ENCODE assay signal across 8 mouse cellular contexts in the genomic region with DNA sequence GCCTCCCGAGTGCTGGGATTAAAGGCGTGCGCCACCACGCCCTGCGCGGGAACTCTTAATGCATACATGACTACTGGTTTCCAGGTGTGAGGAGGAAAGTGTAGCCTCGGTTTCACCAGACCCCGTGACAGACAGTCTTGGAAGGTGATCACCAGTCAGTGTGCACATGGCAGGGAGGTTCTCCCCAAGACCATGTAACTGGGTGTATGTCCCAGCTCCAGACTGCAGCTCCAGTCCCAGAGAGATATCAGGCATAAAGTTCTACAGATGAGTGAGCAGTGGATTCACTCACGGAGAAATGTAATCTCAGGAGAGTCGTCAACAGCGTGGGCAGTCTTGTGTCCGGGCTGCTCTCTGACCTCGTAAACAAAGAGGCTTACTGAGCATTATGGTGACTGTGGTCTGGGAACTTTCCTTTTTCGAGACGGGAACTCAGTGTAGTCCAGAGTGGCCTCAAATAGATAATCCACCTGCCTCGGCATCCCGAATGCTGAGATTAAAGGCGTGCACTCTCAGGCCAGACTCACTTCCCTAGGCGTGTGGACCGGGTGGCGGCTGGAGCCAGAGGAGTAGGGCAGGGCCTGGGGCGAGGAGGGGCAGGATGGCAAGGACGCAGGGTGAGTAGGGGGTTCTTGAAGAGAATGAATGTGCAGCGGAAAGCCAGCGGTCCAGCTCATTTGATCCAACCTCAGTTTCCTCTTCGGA. TPM values are rescaled to one million over a fixed set of nuclear protein-coding genes. Genes with fewer than 3 reads are reported as not detected.
A peak's percentile ranks its signal among the peaks of the same experiment; 100 is the strongest.
DNase-seq lines count a peak whose midpoint lies in the region; ATAC-seq and TF ChIP-seq lines count a peak whose summit lies in the region.

No protein-coding gene starts in this region.

- WGBS in lung, embryonic 14.5 days: 22% methylated on average over 26 of the region's 26 CpGs
- 27% methylated on average over 26 of the region's 26 CpGs for WGBS in hindbrain, embryonic 15.5 days
- 23% methylated on average over 26 of the region's 26 CpGs for WGBS in midbrain, embryonic 14.5 days

- peaks cover 35% of the 10 kb centered on the region for H3K36me3 ChIP-seq in lung, embryonic 14.5 days (ENCODE audit: insufficient read depth)
- peaks cover 24% of the 10 kb centered on the region; the same call in 1 of the 2 replicates for H3K36me3 ChIP-seq in hindbrain, embryonic 15.5 days
- H3K36me3 ChIP-seq in midbrain, embryonic 14.5 days (ENCODE audit: control insufficient read depth, insufficient read depth, low read length): peaks cover 29% of the 10 kb centered on the region

- H3K27me3 ChIP-seq in lung, embryonic 14.5 days (ENCODE audit: insufficient read depth, low read length): no peaks in the 10 kb centered on the region
- H3K27me3 ChIP-seq in hindbrain, embryonic 15.5 days: no peaks in the 10 kb centered on the region
- no peaks in the 10 kb centered on the region for H3K27me3 ChIP-seq in midbrain, embryonic 14.5 days (ENCODE audit: control insufficient read depth, insufficient read depth, low read length)

- intact Hi-C loops in gastrocnemius, postnatal 36 days (cut with DNase I): loop anchor here (10.0 kb wide), 1 partner anchor 282 kb away; a partner anchor contains a TSS

- H3K27ac ChIP-seq in lung, embryonic 14.5 days (ENCODE audit: low read depth): peak overlapping the region; percentile 93
- H3K27ac ChIP-seq in hindbrain, embryonic 15.5 days (replicated peaks): peak overlapping the region; percentile 90
- peak overlapping the region; percentile 94 for H3K27ac ChIP-seq in midbrain, embryonic 14.5 days (replicated peaks; ENCODE audit: low read depth, low read length)

- peak overlapping the region; percentile 69 for H3K9ac ChIP-seq in lung, embryonic 14.5 days
- H3K9ac ChIP-seq in hindbrain, embryonic 15.5 days: peak overlapping the region; percentile 66
- H3K9ac ChIP-seq in midbrain, embryonic 14.5 days (replicated peaks; ENCODE audit: low read length): peak overlapping the region; percentile 80

- ATAC-seq in lung, embryonic 14.5 days (ENCODE audit: insufficient read depth): peak; percentile 75
- ATAC-seq in common myeloid progenitor, adult 5-6 weeks (replicated peaks; ENCODE audit: low read depth, poor library complexity, severe bottlenecking): peak; percentile 50
- ATAC-seq in hindbrain, embryonic 15.5 days (ENCODE audit: low FRiP score, low read depth): peak; percentile 58
- peak; percentile 62 for ATAC-seq in midbrain, embryonic 14.5 days (ENCODE audit: low FRiP score, low TSS enrichment)

- H3K4me3 ChIP-seq in lung, embryonic 14.5 days (ENCODE audit: low read depth, low read length): peak overlapping the region; percentile 97
- peak overlapping the region; percentile 60 for H3K4me3 ChIP-seq in hindbrain, embryonic 15.5 days
- H3K4me3 ChIP-seq in midbrain, embryonic 14.5 days (replicated peaks; ENCODE audit: low read depth, low read length): peak overlapping the region; percentile 76

- H3K9me3 ChIP-seq in lung, embryonic 14.5 days (ENCODE audit: low read depth, low read length): no peaks in the 10 kb centered on the region
- no peaks in the 10 kb centered on the region for H3K9me3 ChIP-seq in hindbrain, embryonic 15.5 days
- H3K9me3 ChIP-seq in midbrain, embryonic 14.5 days (ENCODE audit: control insufficient read depth, low read length): no peaks in the 10 kb centered on the region

- DNase-seq in lung, embryonic 14.5 days: no peak
- DNase-seq in lung, postnatal 4 days: no peak
- no peak for DNase-seq in midbrain, embryonic 14.5 days
- no peak for DNase-seq in gastrocnemius, postnatal 36 days
- DNase-seq in right cerebral cortex, adult 2 months (ENCODE audit: low spot score in 2 of 2): no peak
- no peak for DNase-seq in right cerebral cortex, adult 18-20 months

- H3K4me2 ChIP-seq in lung, embryonic 14.5 days: peak overlapping the region; percentile 90
- peak overlapping the region; percentile 69 for H3K4me2 ChIP-seq in hindbrain, embryonic 15.5 days
- H3K4me2 ChIP-seq in midbrain, embryonic 14.5 days (ENCODE audit: low read length): peak overlapping the region; percentile 78

- TF ChIP-seq CTCF in lung, embryonic 14.5 days (IDR thresholded peaks at IDR 0.05; ENCODE audit: low read depth): no peak

- H3K4me1 ChIP-seq in lung, embryonic 14.5 days (ENCODE audit: insufficient read depth): peaks cover 6% of the 10 kb centered on the region; the same call in 1 of the 2 replicates
- peaks cover 24% of the 10 kb centered on the region for H3K4me1 ChIP-seq in hindbrain, embryonic 15.5 days (replicated peaks)
- H3K4me1 ChIP-seq in midbrain, embryonic 14.5 days (ENCODE audit: control insufficient read depth, insufficient read depth, low read length): peaks cover 16% of the 10 kb centered on the region

RNA-seq across cellular contexts. Expression of a gene that starts 0.7 kb away (rescaled TPM):
- 630 and 724 TPM in 2 replicates for polyA plus RNA-seq in lung, embryonic 14.5 days (2014; fragmentation: Nextera tagmentation; extraction: Ambion mirVana)
- total RNA-seq in common myeloid progenitor, adult 5-6 weeks (2017): 3,441 and 4,282 TPM in 2 replicates
- 337 and 391 TPM in 2 replicates for polyA plus RNA-seq in hindbrain, embryonic 15.5 days (2015; fragmentation: Nextera tagmentation; extraction: Ambion mirVana)
- 409 and 512 TPM in 2 replicates for polyA plus RNA-seq in midbrain, embryonic 14.5 days (2014; fragmentation: Nextera tagmentation; extraction: Ambion mirVana)
- 100 to 1,000 TPM; 310 to 370 TPM for total RNA-seq in gastrocnemius, postnatal 36 days (2021)

RNA-seq across cellular contexts. Expression of a gene that starts 16.8 kb away (rescaled TPM):
- polyA plus RNA-seq in lung, embryonic 14.5 days (2014; fragmentation: Nextera tagmentation; extraction: Ambion mirVana): 24.0 and 25.6 TPM in 2 replicates
- 9.2 and 11.8 TPM in 2 replicates for total RNA-seq in common myeloid progenitor, adult 5-6 weeks (2017)
- polyA plus RNA-seq in hindbrain, embryonic 15.5 days (2015; fragmentation: Nextera tagmentation; extraction: Ambion mirVana): 27.0 and 29.6 TPM in 2 replicates
- 32.0 and 37.5 TPM in 2 replicates for polyA plus RNA-seq in midbrain, embryonic 14.5 days (2014; fragmentation: Nextera tagmentation; extraction: Ambion mirVana)
- total RNA-seq in gastrocnemius, postnatal 36 days (2021): 10 to 100 TPM in 1 of 2 experiments, 1 to 10 TPM in 1; 9.7 to 11.5 TPM

RNA-seq across cellular contexts. Expression of a gene that starts 30.8 kb away (rescaled TPM):
- polyA plus RNA-seq in lung, embryonic 14.5 days (2014; fragmentation: Nextera tagmentation; extraction: Ambion mirVana): 95.0 and 95.1 TPM in 2 replicates
- total RNA-seq in common myeloid progenitor, adult 5-6 weeks (2017): 0.05 and 0.10 TPM in 2 replicates
- polyA plus RNA-seq in hindbrain, embryonic 15.5 days (2015; fragmentation: Nextera tagmentation; extraction: Ambion mirVana): 2.5 and 3.5 TPM in 2 replicates
- polyA plus RNA-seq in midbrain, embryonic 14.5 days (2014; fragmentation: Nextera tagmentation; extraction: Ambion mirVana): 1.2 and 1.8 TPM in 2 replicates
- total RNA-seq in gastrocnemius, postnatal 36 days (2021): 10 to 100 TPM in 1 of 2 experiments, 1 to 10 TPM in 1; 8.7 to 11.2 TPM

RNA-seq across cellular contexts. Expression of a gene that starts 33.2 kb away (rescaled TPM):
- 1.9 and 2.3 TPM in 2 replicates for polyA plus RNA-seq in lung, embryonic 14.5 days (2014; fragmentation: Nextera tagmentation; extraction: Ambion mirVana)
- total RNA-seq in common myeloid progenitor, adult 5-6 weeks (2017): not detected in 2 replicates
- polyA plus RNA-seq in hindbrain, embryonic 15.5 days (2015; fragmentation: Nextera tagmentation; extraction: Ambion mirVana): not detected in 2 replicates
- polyA plus RNA-seq in midbrain, embryonic 14.5 days (2014; fragmentation: Nextera tagmentation; extraction: Ambion mirVana): not detected in 2 replicates
- total RNA-seq in gastrocnemius, postnatal 36 days (2021): not detected

Comparison
In these comparisons a context has a peak if more than half of its experiments do, and no peak if none do; other contexts are left out.
1. RNA of a gene that starts 30.8 kb away (polyA plus RNA-seq): 95.0 to 95.1 TPM in lung, embryonic 14.5 days; 2.5 to 3.5 TPM in hindbrain, embryonic 15.5 days and 1.2 to 1.8 TPM in midbrain, embryonic 14.5 days; every median in the first group is over 10 times any median in the second.
2. Peak in every context shown above with its lines, with median percentiles within 50 percentile points of each other: ATAC-seq, H3K27ac ChIP-seq, H3K4me2 ChIP-seq, H3K4me3 ChIP-seq and H3K9ac ChIP-seq.